Mouse (Mus musculus): ENCODE measurements around the gene Ldhal6b. TPM values are rescaled to one million over a fixed set of nuclear protein-coding genes. Genes with fewer than 3 reads are reported as not detected.
A peak's percentile ranks its signal among the peaks of the same experiment; 100 is the strongest.

Gene Ldhal6b
- polyA plus RNA-seq, 1 experiment = not detected

DNA sequence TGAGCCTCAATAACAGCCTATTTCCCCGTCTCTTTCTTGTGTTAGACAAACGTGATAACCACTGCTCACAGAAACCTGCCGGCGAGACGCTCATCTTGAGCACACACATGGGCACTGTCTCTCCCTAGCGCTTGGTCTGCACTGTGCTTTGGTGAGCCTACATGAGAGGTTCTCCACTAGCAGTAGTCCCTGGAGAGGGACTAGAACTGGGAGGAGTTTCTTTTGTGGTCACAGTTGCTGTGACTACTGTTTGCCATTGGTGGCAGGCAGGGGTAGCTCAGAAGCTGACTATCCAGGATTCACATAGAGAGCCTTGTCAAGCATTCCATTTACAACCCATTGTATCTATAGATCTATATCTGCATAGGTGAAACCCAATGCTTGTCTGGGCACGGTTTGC is 5.8 kb downstream of the Ldhal6b start:
- Histone ChIP-seq H3K36me3 (replicated peaks; ENCODE audit: low read length) (peaks cover 97% of the 10 kb centered on the region), H3K4me3 (replicated peaks) (no peak overlapping the region), H3K4me1 (peaks cover 92% of the 10 kb centered on the region), H3K9me3 (peaks cover 1% of the 10 kb centered on the region), H3K27me3 (replicated peaks) (no peaks in the 10 kb centered on the region)
- no peak for TF ChIP-seq FLI1 (IDR thresholded peaks at IDR 0.05; ENCODE audit: low read length)
- TF ChIP-seq GATA1 (IDR thresholded peaks at IDR 0.05; ENCODE audit: borderline replicate concordance, low read length) = no peak

DNA sequence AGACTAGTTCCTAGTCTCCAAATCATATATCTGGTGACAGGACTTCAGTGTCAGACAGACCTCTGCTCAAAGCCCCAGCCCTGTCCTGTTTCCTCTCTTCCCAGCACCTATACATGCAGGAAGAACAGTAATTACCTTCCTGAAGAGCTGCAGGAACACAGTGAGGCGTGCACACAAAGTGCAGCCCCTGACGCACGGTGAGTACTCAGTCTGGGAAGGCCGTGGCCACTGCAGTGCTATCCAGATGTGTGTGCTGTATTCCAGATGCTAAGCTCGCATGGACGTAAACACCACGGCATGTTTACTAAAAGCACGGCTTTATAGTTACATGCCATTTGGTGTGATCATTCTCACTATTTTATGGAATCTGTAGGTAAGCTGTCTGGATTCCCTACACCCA is 6.3 kb downstream of the Ldhal6b start:
- peaks cover 94% of the 10 kb centered on the region for H3K4me1 ChIP-seq
- no peaks in the 10 kb centered on the region for H3K9me3 ChIP-seq
- H3K36me3 ChIP-seq (replicated peaks; ENCODE audit: low read length) = peaks cover 97% of the 10 kb centered on the region
- H3K4me3 ChIP-seq (replicated peaks) = peak overlapping the region; percentile 29
- TF ChIP-seq FLI1 (IDR thresholded peaks at IDR 0.05; ENCODE audit: low read length) = no peak
- TF ChIP-seq GATA1 (IDR thresholded peaks at IDR 0.05; ENCODE audit: borderline replicate concordance, low read length) = no peak
- no peaks in the 10 kb centered on the region for H3K27me3 ChIP-seq (replicated peaks)

DNA sequence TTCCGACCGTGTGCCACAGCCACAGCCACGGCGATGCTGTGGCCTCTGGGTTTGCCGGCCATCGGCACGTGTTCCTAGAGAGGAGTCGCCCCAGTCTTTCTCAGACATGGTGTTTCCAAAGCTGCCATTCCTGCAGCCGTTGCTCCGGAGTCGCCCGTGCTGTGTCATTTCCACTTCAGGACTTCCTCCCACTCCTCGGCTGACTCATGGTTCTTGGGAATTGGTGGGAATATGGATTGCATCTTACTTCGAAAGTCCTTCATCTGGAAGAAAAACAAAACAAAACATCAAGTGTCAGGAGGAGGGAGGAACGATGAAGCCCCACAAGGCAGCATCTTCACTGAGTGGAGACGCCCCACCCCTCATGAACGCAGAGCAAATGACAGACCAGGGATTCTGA is 7.4 kb downstream of the Ldhal6b start:
- peaks cover 97% of the 10 kb centered on the region for H3K4me1 ChIP-seq
- H3K9me3 ChIP-seq = no peaks in the 10 kb centered on the region
- peak overlapping the region; percentile 65 for H3K4me3 ChIP-seq (replicated peaks)
- TF ChIP-seq GATA1 (IDR thresholded peaks at IDR 0.05; ENCODE audit: borderline replicate concordance, low read length) = no peak
- TF ChIP-seq FLI1 (IDR thresholded peaks at IDR 0.05; ENCODE audit: low read length) = no peak
- H3K36me3 ChIP-seq (replicated peaks; ENCODE audit: low read length) = peaks cover 89% of the 10 kb centered on the region
- no peaks in the 10 kb centered on the region for H3K27me3 ChIP-seq (replicated peaks)

DNA sequence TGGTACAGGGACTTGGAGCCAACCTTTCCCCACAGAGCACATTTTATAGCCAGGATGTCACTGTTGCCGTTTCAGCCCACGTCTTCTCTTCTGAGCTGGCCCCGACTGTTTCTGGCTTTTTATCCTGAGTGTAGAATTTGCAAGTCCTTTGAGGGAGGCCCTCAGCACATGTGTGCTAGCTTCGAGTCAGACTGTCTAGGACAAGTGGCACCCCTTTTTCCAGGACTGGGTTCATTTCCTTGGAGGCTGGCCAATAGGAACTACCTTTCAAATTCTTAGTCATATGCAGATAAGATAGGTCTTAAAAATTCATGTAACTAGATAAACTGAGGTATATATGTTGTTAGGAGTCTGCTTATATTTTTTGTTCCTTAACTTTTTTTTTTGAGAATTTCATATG is 8.2 kb downstream of the Ldhal6b start:
- no peak for TF ChIP-seq GATA1 (IDR thresholded peaks at IDR 0.05; ENCODE audit: borderline replicate concordance, low read length)
- TF ChIP-seq FLI1 (IDR thresholded peaks at IDR 0.05; ENCODE audit: low read length) = no peak
- Histone ChIP-seq H3K4me1 (peaks cover 98% of the 10 kb centered on the region), H3K36me3 (replicated peaks; ENCODE audit: low read length) (peaks cover 86% of the 10 kb centered on the region), H3K27me3 (replicated peaks) (no peaks in the 10 kb centered on the region), H3K4me3 (replicated peaks) (no peak overlapping the region), H3K9me3 (no peaks in the 10 kb centered on the region)

DNA sequence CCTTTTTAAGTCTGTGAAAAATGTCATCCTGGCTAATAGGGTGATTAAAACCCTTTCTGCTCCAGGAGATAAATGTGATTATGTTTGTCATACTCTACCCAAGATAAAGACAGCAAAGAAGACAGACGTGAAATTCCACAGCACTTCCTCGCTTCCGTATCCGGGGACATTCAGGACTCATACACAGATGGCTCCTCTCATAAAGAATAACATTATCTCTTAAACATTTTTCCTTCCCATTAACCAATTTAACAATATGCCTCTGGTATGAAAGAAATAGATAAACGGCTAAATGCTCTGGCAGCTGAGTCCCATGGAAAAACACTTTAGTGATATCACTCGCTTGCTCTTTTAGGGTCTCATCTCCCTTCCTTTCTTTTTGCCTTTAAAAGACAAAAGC is 11.5 kb downstream of the Ldhal6b start:
- H3K4me1 ChIP-seq = peaks cover 98% of the 10 kb centered on the region
- peaks cover 63% of the 10 kb centered on the region for H3K36me3 ChIP-seq (replicated peaks; ENCODE audit: low read length)
- TF ChIP-seq GATA1 (IDR thresholded peaks at IDR 0.05; ENCODE audit: borderline replicate concordance, low read length) (no peak), FLI1 (IDR thresholded peaks at IDR 0.05; ENCODE audit: low read length) (no peak)
- peak overlapping the region; percentile 88 for H3K4me3 ChIP-seq (replicated peaks)
- H3K9me3 ChIP-seq = no peaks in the 10 kb centered on the region
- no peaks in the 10 kb centered on the region for H3K27me3 ChIP-seq (replicated peaks)

DNA sequence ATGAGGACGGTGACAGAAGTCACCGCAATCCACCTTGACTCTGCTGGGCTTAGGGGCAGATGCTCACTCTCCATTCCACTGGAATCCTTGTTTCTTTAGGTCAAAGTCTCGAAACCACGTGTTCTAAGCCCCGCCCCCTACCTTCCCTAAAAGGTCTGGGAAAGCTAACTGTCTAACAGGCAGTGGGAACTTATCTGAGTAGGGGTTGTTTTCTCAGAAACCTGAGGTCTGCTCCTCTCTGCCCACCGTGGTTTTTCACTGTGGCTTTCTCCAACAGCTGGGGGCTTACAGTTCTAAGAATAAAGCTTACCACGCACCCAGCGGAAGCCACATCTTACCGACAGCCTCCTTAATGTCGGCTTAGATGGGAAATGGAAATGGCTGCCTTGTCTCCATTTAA is 12.0 kb downstream of the Ldhal6b start:
- Histone ChIP-seq H3K27me3 (replicated peaks) (no peaks in the 10 kb centered on the region), H3K36me3 (replicated peaks; ENCODE audit: low read length) (peaks cover 59% of the 10 kb centered on the region), H3K4me3 (replicated peaks) (peak overlapping the region; percentile 88), H3K4me1 (peaks cover 98% of the 10 kb centered on the region), H3K9me3 (no peaks in the 10 kb centered on the region)
- TF ChIP-seq FLI1 (IDR thresholded peaks at IDR 0.05; ENCODE audit: low read length) = no peak
- no peak for TF ChIP-seq GATA1 (IDR thresholded peaks at IDR 0.05; ENCODE audit: borderline replicate concordance, low read length)

DNA sequence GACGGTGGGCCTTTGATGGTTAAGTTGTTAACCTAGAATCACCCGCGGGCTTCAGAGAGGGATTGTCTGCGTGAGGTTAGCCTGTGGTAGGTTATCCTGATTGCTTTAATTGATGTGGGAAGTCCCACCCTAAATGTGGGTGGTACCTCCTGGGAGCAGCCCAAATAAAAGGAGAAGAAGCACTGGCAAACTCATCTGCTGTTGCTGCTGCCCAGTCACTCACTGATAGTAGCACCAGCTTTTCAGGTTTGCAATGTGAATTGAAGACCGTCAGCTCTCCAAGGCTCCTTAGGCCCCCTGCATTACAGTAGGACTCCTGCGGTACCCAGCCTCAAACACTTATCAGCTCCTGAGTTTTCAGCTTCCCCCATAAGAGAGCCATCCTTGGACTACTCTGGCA is 14.7 kb downstream of the Ldhal6b start:
- H3K36me3 ChIP-seq (replicated peaks; ENCODE audit: low read length) = peaks cover 43% of the 10 kb centered on the region
- peak overlapping the region; percentile 88 for H3K4me3 ChIP-seq (replicated peaks)
- H3K9me3 ChIP-seq = peaks cover 9% of the 10 kb centered on the region
- TF ChIP-seq GATA1 (IDR thresholded peaks at IDR 0.05; ENCODE audit: borderline replicate concordance, low read length) (no peak), FLI1 (IDR thresholded peaks at IDR 0.05; ENCODE audit: low read length) (no peak)
- H3K27me3 ChIP-seq (replicated peaks) = no peaks in the 10 kb centered on the region
- H3K4me1 ChIP-seq = peaks cover 88% of the 10 kb centered on the region

DNA sequence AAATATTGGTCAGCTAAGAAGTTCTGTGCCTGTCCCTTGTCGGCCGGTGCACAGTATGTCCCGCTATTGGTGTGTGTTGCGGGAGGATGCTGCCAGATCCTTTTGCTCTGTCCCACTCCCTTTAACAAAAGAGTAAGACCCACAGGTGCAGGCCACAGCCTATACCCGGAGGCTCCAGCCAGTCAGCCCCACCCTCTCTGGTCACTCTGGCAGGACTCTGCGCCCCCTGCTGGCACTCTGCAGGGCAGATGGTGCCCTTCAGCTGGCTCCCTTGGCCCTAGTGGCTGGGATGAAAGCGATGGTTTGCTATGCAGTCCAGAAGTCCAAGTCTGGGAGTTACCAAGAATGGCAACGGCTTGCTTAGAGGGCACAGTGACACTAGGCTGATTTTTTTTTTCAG is 15.9 kb downstream of the Ldhal6b start:
- H3K36me3 ChIP-seq (replicated peaks; ENCODE audit: low read length) = peaks cover 35% of the 10 kb centered on the region
- peaks cover 12% of the 10 kb centered on the region for H3K9me3 ChIP-seq
- H3K4me3 ChIP-seq (replicated peaks) = peak overlapping the region; percentile 76
- H3K27me3 ChIP-seq (replicated peaks) = no peaks in the 10 kb centered on the region
- TF ChIP-seq FLI1 (IDR thresholded peaks at IDR 0.05; ENCODE audit: low read length) = no peak
- TF ChIP-seq GATA1 (IDR thresholded peaks at IDR 0.05; ENCODE audit: borderline replicate concordance, low read length) = no peak
- H3K4me1 ChIP-seq = peaks cover 83% of the 10 kb centered on the region

DNA sequence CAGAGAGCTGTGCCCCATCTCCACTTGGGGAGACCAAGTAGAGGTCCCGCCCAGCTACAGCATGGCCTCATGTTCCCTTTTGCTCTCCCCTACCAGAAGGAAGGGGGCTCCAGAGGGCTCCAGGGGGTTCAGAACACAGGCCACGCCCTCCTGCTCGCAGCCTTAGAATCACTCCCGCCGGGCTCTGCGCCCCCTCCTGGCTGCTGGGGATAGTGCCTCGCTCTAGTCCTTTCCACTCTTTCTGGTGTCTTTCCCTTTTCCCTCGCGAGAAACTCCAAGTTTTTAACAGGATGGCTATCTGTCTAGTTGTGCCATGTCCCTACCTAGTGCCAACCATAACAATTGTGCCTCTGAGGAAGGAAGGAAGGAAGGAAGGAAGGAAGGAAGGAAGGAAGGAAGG is 16.5 kb downstream of the Ldhal6b start:
- Histone ChIP-seq H3K27me3 (replicated peaks) (no peaks in the 10 kb centered on the region), H3K9me3 (peaks cover 12% of the 10 kb centered on the region), H3K36me3 (replicated peaks; ENCODE audit: low read length) (peaks cover 29% of the 10 kb centered on the region), H3K4me3 (replicated peaks) (peak overlapping the region; percentile 81), H3K4me1 (peaks cover 83% of the 10 kb centered on the region)
- TF ChIP-seq GATA1 (IDR thresholded peaks at IDR 0.05; ENCODE audit: borderline replicate concordance, low read length) (no peak), FLI1 (IDR thresholded peaks at IDR 0.05; ENCODE audit: low read length) (no peak)

DNA sequence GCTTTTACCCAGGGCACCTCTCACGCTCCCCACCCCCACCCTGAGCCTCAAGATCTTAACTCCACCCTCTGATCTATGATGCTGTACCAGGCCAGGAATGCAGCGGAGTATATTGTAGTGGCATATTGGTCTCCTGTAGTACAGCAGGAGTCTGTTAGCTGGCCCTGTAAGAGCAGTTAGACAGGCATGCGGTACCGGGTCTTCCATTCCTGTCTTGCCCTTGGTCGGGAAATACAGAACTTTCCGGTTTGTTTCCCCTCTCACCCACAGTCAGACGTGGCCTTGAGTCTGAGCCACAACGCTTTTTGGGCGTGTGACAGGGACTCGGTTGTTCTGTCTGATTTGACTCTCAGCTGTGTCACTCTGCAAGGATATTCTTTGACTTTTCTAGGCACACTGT is 17.3 kb downstream of the Ldhal6b start:
- peaks cover 29% of the 10 kb centered on the region for H3K36me3 ChIP-seq (replicated peaks; ENCODE audit: low read length)
- peaks cover 83% of the 10 kb centered on the region for H3K4me1 ChIP-seq
- TF ChIP-seq FLI1 (IDR thresholded peaks at IDR 0.05; ENCODE audit: low read length) (no peak), GATA1 (IDR thresholded peaks at IDR 0.05; ENCODE audit: borderline replicate concordance, low read length) (no peak)
- H3K27me3 ChIP-seq (replicated peaks) = no peaks in the 10 kb centered on the region
- H3K4me3 ChIP-seq (replicated peaks) = peak overlapping the region; percentile 54
- H3K9me3 ChIP-seq = peaks cover 12% of the 10 kb centered on the region

Measured in megakaryocyte, embryonic 14.5 days (primary cell).